Mouse (Mus musculus) midbrain, embryonic 12.5 days (tissue): ENCODE results near the gene Gm17654. TPM values are rescaled to one million over a fixed set of nuclear protein-coding genes. Genes with fewer than 3 reads are reported as not detected.

Experiments
- polyA plus RNA-seq: library from polyadenylated mRNA; unstranded; fragments of >200 nt; fragmentation: Nextera tagmentation; extraction: Ambion mirVana; gene quantifications from 2 replicates; pipeline ENCODE4 v1.2.1, GENCODE M21; 2016

Gm17654 gene
- polyA plus RNA-seq, 1 experiment from 2014 or later: not detected

Other genes with a start within 250 kb of the Gm17654 start
- not detected in 2 replicates for gene 1700001F09Rik, start 231.3 kb downstream of the Gm17654 start, polyA plus RNA-seq
- not detected in 2 replicates for gene Gm8138, start 162.8 kb downstream of the Gm17654 start, polyA plus RNA-seq
- not detected in 2 replicates for gene Gm5799, start 35.6 kb downstream of the Gm17654 start, polyA plus RNA-seq
- gene Gm10375, start 28.9 kb upstream of the Gm17654 start, polyA plus RNA-seq: not detected in 2 replicates
- gene Gm8165, start 98.1 kb upstream of the Gm17654 start, polyA plus RNA-seq: not detected in 2 replicates
- 2.3 and 2.6 TPM in 2 replicates for gene Gm7324, start 118.7 kb upstream of the Gm17654 start, polyA plus RNA-seq
- gene Gm16506, start 148.3 kb upstream of the Gm17654 start, polyA plus RNA-seq: not detected in 2 replicates
- gene Gm6526, start 168.7 kb upstream of the Gm17654 start, polyA plus RNA-seq: not detected in 2 replicates
- gene Gm8180, start 205.6 kb upstream of the Gm17654 start, polyA plus RNA-seq: not detected in 2 replicates